Mouse (Mus musculus): ENCODE results near the gene Selenoh. TPM values are rescaled to one million over a fixed set of nuclear protein-coding genes. Genes with fewer than 3 reads are reported as not detected.

Selenoh gene
- polyA plus RNA-seq (2012; ENCODE audit: insufficient read depth, insufficient read length, missing spikeins) = 27.5 and 33.4 TPM in 2 replicates

DNA sequence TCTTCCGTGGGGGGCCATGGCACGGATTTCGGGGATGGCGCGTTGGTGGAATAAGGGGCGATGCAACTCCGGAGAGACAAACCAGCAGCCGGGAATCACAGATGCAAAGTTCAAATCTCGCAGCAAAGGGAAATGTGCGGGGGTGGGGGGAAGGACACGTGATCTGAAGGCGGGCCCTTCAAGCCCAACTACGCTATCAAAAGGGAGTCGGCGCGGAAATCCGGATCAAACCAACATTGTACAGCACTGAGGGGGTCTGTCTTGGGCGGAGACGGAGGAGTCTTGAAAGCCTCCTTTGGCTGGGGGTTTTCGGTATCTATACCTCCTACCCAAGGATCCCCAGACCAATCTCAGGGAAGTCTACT, at the start of gene Selenoh:
Gene Selenoh (minus strand): TSS at position 202 of the 365 bp plus-strand sequence.
- H3K4me1 ChIP-seq (ENCODE audit: control insufficient read depth, insufficient read depth, insufficient read length, low read length) = peaks cover 3% of the 10 kb centered on the region; the same call in 1 of the 2 replicates

GRCm38 (mm10) chr2:84717357-84717756, 46.8 kb upstream of the Selenoh start:
- Histone ChIP-seq H3K27ac (replicated peaks; ENCODE audit: low read depth, low read length) (no peak overlapping the region), H3K4me1 (ENCODE audit: control insufficient read depth, insufficient read depth, insufficient read length, low read length) (peaks cover 3% of the 10 kb centered on the region; the same call in 1 of the 2 replicates), H3K4me3 (ENCODE audit: insufficient read depth, low read depth, low read length) (no peak overlapping the region)

More for the DNA sequence above, at the start of gene Selenoh:
- peak within 1 kb of the TSS; percentile 89 for H3K27ac ChIP-seq (replicated peaks; ENCODE audit: low read depth, low read length)
- H3K4me3 ChIP-seq (ENCODE audit: insufficient read depth, low read depth, low read length) = peak within 1 kb of the TSS; percentile 93

- Histone ChIP-seq H3K4me1 (ENCODE audit: control insufficient read depth, insufficient read depth, insufficient read length, low read length) (peaks cover 3% of the 10 kb centered on the region; the same call in 1 of the 2 replicates), H3K27ac (replicated peaks; ENCODE audit: low read depth, low read length) (peak overlapping the region; percentile 92), H3K4me3 (ENCODE audit: insufficient read depth, low read depth, low read length) (peak overlapping the region; percentile 72)
Observed at GRCm38 (mm10) chr2:84716423-84717355, 46.1 kb upstream of the Selenoh start.

DNA sequence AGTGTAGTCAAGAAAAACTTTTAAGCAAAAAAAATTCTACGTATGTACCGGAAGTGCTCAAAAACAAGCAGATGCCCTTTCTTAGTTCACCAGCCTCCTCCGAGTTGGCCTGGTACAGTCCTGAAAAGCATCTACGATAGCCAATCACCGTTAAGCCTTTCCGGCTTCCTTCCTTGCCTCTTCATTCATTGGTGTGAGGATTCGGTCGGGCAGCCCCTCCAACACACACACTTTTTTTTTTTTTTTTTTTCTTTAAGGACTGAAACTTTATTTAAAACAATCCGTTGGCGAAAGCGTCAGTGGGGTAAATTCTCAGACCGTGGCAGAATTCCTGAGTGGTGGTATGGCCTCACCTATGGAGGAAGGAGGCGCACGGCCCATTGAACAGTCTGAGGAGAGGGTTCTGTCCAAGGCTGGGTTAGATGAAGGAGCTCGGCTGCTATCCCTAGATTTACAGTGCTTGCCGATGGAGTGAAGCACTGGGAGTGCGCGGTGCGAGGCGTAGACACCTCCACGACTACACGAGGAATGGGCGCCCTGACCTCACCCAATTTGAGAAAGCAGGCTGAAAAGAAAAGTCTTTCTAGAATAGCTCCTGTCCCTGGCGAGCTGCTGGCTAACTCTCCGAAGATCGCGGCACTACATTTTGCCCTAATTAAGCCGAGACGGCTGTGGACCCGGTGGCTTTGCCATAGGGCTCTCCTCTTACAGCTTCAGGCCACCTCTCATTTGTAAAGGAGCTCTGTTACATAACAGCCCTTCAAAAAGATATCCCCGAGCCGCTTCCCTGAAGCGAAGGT, 45.2 kb upstream of the Selenoh start:
- peak overlapping the region; percentile 72 for H3K4me3 ChIP-seq (ENCODE audit: insufficient read depth, low read depth, low read length)
- H3K27ac ChIP-seq (replicated peaks; ENCODE audit: low read depth, low read length) = peak overlapping the region; percentile 95
- H3K4me1 ChIP-seq (ENCODE audit: control insufficient read depth, insufficient read depth, insufficient read length, low read length) = peaks cover 3% of the 10 kb centered on the region; the same call in 1 of the 2 replicates

DNA sequence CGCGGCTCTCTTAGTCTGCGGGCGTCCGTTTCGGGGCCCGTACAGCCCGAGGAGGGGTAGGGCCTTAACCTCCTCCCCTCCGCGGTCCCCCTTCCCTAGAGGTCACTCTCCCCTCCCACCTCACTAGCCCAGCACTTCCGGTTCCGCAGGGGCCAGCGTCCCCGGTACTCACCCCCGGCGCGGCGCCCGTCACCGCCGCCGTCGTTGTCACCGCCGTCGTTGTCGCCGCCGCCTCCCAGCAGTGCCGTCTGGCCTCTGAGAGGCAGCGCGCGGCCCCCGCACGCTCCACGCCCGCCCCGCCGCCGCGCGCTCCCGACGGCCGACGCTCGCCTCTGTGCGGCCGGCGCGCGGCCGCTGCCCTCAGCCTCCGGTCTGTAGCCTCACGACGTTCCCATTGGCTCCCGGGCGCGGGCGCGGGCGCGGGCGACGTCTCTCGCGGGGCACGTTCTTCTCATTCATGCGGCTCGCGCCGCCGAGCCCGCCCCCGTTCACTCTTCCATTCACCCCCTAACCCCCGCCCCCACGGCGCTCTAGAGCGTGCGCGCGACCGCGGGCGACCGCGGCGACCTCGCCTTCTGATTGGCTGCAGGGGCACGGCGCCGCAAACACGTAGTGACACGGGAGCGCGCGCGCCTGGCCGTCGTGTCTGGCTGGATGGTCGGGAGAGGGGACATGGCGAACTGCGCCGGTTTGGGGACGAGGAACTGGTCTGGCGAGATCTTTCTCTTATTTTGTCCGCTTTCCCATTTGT, 44.4 kb upstream of the Selenoh start, which contains the start of gene Zdhhc5:
Gene Zdhhc5 (minus strand): TSS at position 370 of the 751 bp plus-strand sequence.
- H3K27ac ChIP-seq (replicated peaks; ENCODE audit: low read depth, low read length) = peak within 1 kb of the TSS; percentile 95
- H3K4me1 ChIP-seq (ENCODE audit: control insufficient read depth, insufficient read depth, insufficient read length, low read length) = peaks cover 5% of the 10 kb centered on the region; the same call in 1 of the 2 replicates
- peak within 1 kb of the TSS; percentile 84 for H3K4me3 ChIP-seq (ENCODE audit: insufficient read depth, low read depth, low read length)

DNA sequence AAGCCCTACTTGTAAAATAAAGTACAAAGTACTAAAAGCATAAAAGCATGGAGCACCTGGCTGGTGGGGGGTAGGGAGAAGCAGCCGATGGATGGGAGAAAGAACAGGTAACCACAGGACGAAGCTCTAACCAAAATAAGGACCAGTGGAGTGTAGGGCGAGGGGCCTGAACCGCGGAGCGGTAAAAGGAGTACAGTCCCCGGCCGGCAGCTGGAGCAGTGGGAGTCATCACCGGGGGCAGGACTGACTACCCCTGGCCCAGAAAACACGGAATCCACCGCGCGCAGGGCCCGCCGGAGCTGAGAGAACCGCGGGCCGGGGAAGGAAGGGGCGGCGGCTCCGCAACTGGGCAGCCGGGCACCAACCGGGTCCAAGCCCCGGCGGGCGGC, 43.8 kb upstream of the Selenoh start:
- Histone ChIP-seq H3K27ac (replicated peaks; ENCODE audit: low read depth, low read length) (peak overlapping the region; percentile 84), H3K4me1 (ENCODE audit: control insufficient read depth, insufficient read depth, insufficient read length, low read length) (peaks cover 5% of the 10 kb centered on the region; the same call in 1 of the 2 replicates), H3K4me3 (ENCODE audit: insufficient read depth, low read depth, low read length) (peak overlapping the region; percentile 84)

- Histone ChIP-seq H3K4me3 (ENCODE audit: insufficient read depth, low read depth, low read length) (no peak overlapping the region), H3K27ac (replicated peaks; ENCODE audit: low read depth, low read length) (no peak overlapping the region), H3K4me1 (ENCODE audit: control insufficient read depth, insufficient read depth, insufficient read length, low read length) (peaks cover 5% of the 10 kb centered on the region; the same call in 1 of the 2 replicates)
Observed at GRCm38 (mm10) chr2:84711898-84712297, 41.3 kb upstream of the Selenoh start.

- H3K4me1 ChIP-seq (ENCODE audit: control insufficient read depth, insufficient read depth, insufficient read length, low read length) = 0 out of 2 replicates have a peak, but pooled peaks cover 2% of the 10 kb centered on the region
- no peak overlapping the region for H3K27ac ChIP-seq (replicated peaks; ENCODE audit: low read depth, low read length)
- H3K4me3 ChIP-seq (ENCODE audit: insufficient read depth, low read depth, low read length) = no peak overlapping the region
Observed at GRCm38 (mm10) chr2:84707523-84707922, 37.0 kb upstream of the Selenoh start.

DNA sequence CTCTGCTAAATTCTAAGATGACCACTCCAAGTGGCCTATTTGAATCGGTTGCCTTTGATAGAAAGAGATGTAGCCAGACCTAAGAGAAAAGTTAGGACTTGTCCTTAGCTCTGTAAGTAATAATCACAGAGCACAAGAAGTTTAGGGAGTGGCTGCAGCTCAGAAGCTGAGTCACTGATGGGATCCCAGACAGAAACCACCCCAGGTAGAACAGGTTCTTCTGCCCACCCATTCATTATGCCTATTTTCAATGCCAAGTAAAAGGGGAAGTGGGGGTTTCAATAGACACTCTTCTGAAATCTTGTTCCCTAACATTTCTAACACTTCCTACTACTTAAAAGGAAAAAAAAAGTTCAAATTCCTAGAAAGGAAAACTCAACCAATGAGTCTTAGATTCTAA, 34.7 kb upstream of the Selenoh start:
- Histone ChIP-seq H3K4me1 (ENCODE audit: control insufficient read depth, insufficient read depth, insufficient read length, low read length) (0 out of 2 replicates have a peak, but pooled peaks cover 2% of the 10 kb centered on the region), H3K27ac (replicated peaks; ENCODE audit: low read depth, low read length) (no peak overlapping the region), H3K4me3 (ENCODE audit: insufficient read depth, low read depth, low read length) (no peak overlapping the region)

GRCm38 (mm10) chr2:84704329-84704728, 33.8 kb upstream of the Selenoh start:
- no peaks in the 10 kb centered on the region for H3K4me1 ChIP-seq (ENCODE audit: control insufficient read depth, insufficient read depth, insufficient read length, low read length)
- no peak overlapping the region for H3K27ac ChIP-seq (replicated peaks; ENCODE audit: low read depth, low read length)
- no peak overlapping the region for H3K4me3 ChIP-seq (ENCODE audit: insufficient read depth, low read depth, low read length)

DNA sequence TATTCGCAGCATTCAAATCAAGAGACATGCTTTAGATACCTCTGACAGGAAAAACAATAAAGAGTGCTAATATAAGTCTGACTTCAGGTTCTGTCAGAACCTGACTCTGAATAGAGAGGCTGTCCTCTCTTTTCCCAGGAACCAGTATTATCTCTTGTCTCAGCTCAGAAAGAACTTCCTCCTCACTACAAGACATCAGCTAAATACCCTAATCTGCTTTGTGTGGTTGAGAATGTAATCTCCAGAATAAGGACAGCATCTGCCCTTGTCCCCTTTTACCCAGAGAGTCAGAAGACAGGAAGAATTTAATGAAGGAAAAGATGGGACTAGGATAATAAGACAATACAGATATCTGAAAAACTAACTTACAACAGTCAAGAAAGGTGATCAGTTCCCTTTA, 32.9 kb upstream of the Selenoh start:
- no peak overlapping the region for H3K27ac ChIP-seq (replicated peaks; ENCODE audit: low read depth, low read length)
- no peak overlapping the region for H3K4me3 ChIP-seq (ENCODE audit: insufficient read depth, low read depth, low read length)
- H3K4me1 ChIP-seq (ENCODE audit: control insufficient read depth, insufficient read depth, insufficient read length, low read length) = no peaks in the 10 kb centered on the region

DNA sequence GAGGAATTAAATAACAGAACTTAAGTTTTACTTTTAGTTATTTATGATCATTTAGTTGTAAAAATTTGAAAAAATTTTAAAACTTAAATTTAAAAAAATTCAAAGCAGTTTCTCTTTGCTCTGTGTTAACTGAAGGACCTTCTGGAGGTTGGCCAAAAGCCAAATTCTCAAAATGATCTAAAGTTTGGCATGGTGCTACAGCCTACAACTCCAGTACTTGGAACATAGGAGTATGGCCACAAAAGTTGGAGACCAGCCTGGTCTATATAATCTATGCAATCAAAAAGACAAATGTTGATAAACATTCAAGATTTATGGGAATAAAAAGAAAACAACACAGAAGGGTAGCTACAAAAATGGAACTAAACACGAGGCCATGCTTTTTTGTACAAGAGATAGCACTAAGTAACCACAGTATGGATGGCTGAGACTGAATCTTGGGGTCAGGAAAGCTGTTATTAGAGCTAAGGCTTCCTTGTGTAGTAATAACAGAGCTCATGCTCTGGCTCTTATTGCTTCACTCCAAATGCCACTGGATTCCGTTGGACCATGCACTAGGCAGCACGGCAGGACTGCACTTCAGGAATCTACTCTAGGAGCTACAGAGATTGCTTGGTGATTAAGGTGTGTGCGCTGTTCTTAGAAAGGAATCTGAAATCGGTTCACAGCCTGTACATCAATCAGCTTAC, 24.6 kb upstream of the Selenoh start:
- Histone ChIP-seq H3K4me3 (ENCODE audit: insufficient read depth, low read depth, low read length) (no peak overlapping the region), H3K4me1 (ENCODE audit: control insufficient read depth, insufficient read depth, insufficient read length, low read length) (no peaks in the 10 kb centered on the region), H3K27ac (replicated peaks; ENCODE audit: low read depth, low read length) (no peak overlapping the region)

DNA sequence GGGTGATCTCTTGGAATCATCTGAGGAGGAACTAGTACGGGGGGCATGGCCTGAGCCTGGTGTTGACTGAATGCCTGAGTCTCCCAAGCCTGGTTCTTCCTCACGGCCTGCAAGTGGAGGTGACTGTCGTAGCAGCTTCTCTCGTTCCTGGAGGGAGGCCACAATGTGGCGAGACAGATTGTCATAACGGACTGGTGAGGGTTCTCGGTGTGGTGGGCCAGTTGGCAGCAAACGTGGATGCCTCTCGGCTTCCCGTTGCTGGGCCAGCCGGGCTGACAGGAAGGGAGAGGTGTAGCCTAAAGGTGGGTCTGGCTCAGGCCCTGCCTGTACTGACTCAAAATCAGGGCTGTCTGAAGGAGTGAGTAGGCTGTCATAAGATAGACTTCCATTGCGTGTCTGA, 19.5 kb upstream of the Selenoh start:
- no peaks in the 10 kb centered on the region for H3K4me1 ChIP-seq (ENCODE audit: control insufficient read depth, insufficient read depth, insufficient read length, low read length)
- no peak overlapping the region for H3K4me3 ChIP-seq (ENCODE audit: insufficient read depth, low read depth, low read length)
- no peak overlapping the region for H3K27ac ChIP-seq (replicated peaks; ENCODE audit: low read depth, low read length)
